Mouse (Mus musculus) midbrain, embryonic 12.5 days (tissue): ENCODE measurements around the gene Slc29a1. TPM values are rescaled to one million over a fixed set of nuclear protein-coding genes. Genes with fewer than 3 reads are reported as not detected.
"Not testable (repeated sequence)": the region's sequence is repeated elsewhere in the genome, so short reads cannot be mapped to it uniquely, and the experiment has no call there.

Experiments used
- ATAC-seq: fragments of 200-750 bp; cut with Nextera tagmentation; 2 replicates; pipeline ENCODE4 v1.8.0; 2017; ENCODE audit warnings: low read depth, moderate TSS enrichment, moderate library complexity; ENCODE audit not compliant: low FRiP score
- H3K27ac ChIP-seq: fragments of 300-500 bp; sonication (generic); replicated peaks from 2 replicates; pipeline ENCODE4 v1.5.1; 2016; ENCODE audit warnings: mild to moderate bottlenecking
- H3K27me3 ChIP-seq: fragments of 300-500 bp; sonication (generic); 2 replicates; pipeline ENCODE4 v1.6.1; 2016; ENCODE audit warnings: mild to moderate bottlenecking
- H3K36me3 ChIP-seq: fragments of 300-500 bp; sonication (generic); 2 replicates; pipeline ENCODE4 v1.6.1; 2016
- H3K4me1 ChIP-seq: fragments of 300-500 bp; sonication (generic); 2 replicates; pipeline ENCODE4 v1.6.1; 2016
- H3K4me2 ChIP-seq: fragments of 300-500 bp; sonication (generic); replicated peaks from 2 replicates; pipeline ENCODE4 v1.6.1; 2016; ENCODE audit warnings: mild to moderate bottlenecking, moderate library complexity
- H3K4me3 ChIP-seq: fragments of 300-500 bp; sonication (generic); 2 replicates; pipeline ENCODE4 v1.5.1; 2016; ENCODE audit warnings: mild to moderate bottlenecking
- H3K9ac ChIP-seq: fragments of 300-500 bp; sonication (generic); replicated peaks from 2 replicates; pipeline ENCODE4 v1.6.1; 2016; ENCODE audit warnings: mild to moderate bottlenecking, moderate library complexity
- H3K9me3 ChIP-seq: fragments of 300-500 bp; sonication (generic); 2 replicates; pipeline ENCODE4 v1.6.1; 2016; ENCODE audit warnings: mild to moderate bottlenecking
- WGBS: fragments of 180-500 bp; shearing (Covaris S2); methylation state at CpG from one replicate; pipeline ENCODE4 v1.1.7; 2016; 5-methylcytosine and 5-hydroxymethylcytosine counted together
- polyA plus RNA-seq: library from polyadenylated mRNA; unstranded; fragments of >200 nt; fragmentation: Nextera tagmentation; extraction: Ambion mirVana; gene quantifications from 2 replicates; pipeline ENCODE4 v1.2.1, GENCODE M21; 2016

Gene Slc29a1
- polyA plus RNA-seq, 1 experiment from 2014 or later, result 40.1 TPM

GRCm38 (mm10) chr17:45628160-45628559, 28.8 kb upstream of the Slc29a1 start:
- H3K4me2 ChIP-seq, result no peak overlapping the region
- WGBS, result 18% methylated on average over 3 of the region's 3 CpGs
- no peak overlapping the region for H3K4me3 ChIP-seq
- peaks cover 16% of the 10 kb centered on the region for H3K4me1 ChIP-seq
- H3K9me3 ChIP-seq, result no peaks in the 10 kb centered on the region
- 0 out of 2 replicates have a peak, but pooled peaks cover 12% of the 10 kb centered on the region for H3K27me3 ChIP-seq
- no peak overlapping the region for H3K9ac ChIP-seq
- ATAC-seq, result no peak
- H3K36me3 ChIP-seq, result no peaks in the 10 kb centered on the region
- no peak overlapping the region for H3K27ac ChIP-seq

- Histone ChIP-seq H3K27me3 (0 out of 2 replicates have a peak, but pooled peaks cover 7% of the 10 kb centered on the region), H3K4me2 (peak overlapping the region; percentile 38), H3K36me3 (no peaks in the 10 kb centered on the region), H3K4me3 (no peak overlapping the region), H3K9me3 (no peaks in the 10 kb centered on the region), H3K9ac (no peak overlapping the region), H3K4me1 (peaks cover 16% of the 10 kb centered on the region), H3K27ac (no peak overlapping the region)
- ATAC-seq, result no peak
- 23% methylated on average over 15 of the region's 15 CpGs for WGBS
Measured at GRCm38 (mm10) chr17:45626577-45627134, 27.2 kb upstream of the Slc29a1 start.

- not testable (repeated sequence) for H3K36me3 ChIP-seq, H3K9ac ChIP-seq, H3K4me3 ChIP-seq, H3K27me3 ChIP-seq, H3K4me2 ChIP-seq, H3K9me3 ChIP-seq, H3K27ac ChIP-seq, ATAC-seq
- H3K4me1 ChIP-seq, result peaks cover 13% of the 10 kb centered on the region
- WGBS, result 91% methylated on average over 8 of the region's 8 CpGs
Measured at GRCm38 (mm10) chr17:45623425-45623824, 24.0 kb upstream of the Slc29a1 start.

- H3K4me2 ChIP-seq, result peak overlapping the region; percentile 36
- H3K9ac ChIP-seq, result peak overlapping the region; percentile 39; the same call in 1 of the 2 replicates
- H3K27me3 ChIP-seq, result no peaks in the 10 kb centered on the region
- no peaks in the 10 kb centered on the region for H3K36me3 ChIP-seq
- 0 out of 2 replicates have a peak overlapping the region, but pooled peaks have one; percentile 10 for H3K4me3 ChIP-seq
- H3K4me1 ChIP-seq, result peaks cover 8% of the 10 kb centered on the region
- no peaks in the 10 kb centered on the region for H3K9me3 ChIP-seq
- 31% methylated on average over 20 of the region's 20 CpGs for WGBS
- no peak for ATAC-seq
- no peak overlapping the region for H3K27ac ChIP-seq
Measured at GRCm38 (mm10) chr17:45619386-45620256, 20.2 kb upstream of the Slc29a1 start.

GRCm38 (mm10) chr17:45618941-45619385, 19.6 kb upstream of the Slc29a1 start:
- 13% methylated on average over 8 of the region's 8 CpGs for WGBS
- peak overlapping the region; percentile 36 for H3K4me2 ChIP-seq
- no peak overlapping the region for H3K27ac ChIP-seq
- no peaks in the 10 kb centered on the region for H3K9me3 ChIP-seq
- ATAC-seq, result no peak
- 0 out of 2 replicates have a peak overlapping the region, but pooled peaks have one; percentile 10 for H3K4me3 ChIP-seq
- no peaks in the 10 kb centered on the region for H3K36me3 ChIP-seq
- H3K27me3 ChIP-seq, result no peaks in the 10 kb centered on the region
- H3K9ac ChIP-seq, result peak overlapping the region; percentile 39; the same call in 1 of the 2 replicates
- peaks cover 8% of the 10 kb centered on the region for H3K4me1 ChIP-seq

GRCm38 (mm10) chr17:45617655-45618054, 18.2 kb upstream of the Slc29a1 start:
- no peaks in the 10 kb centered on the region for H3K27me3 ChIP-seq
- H3K4me3 ChIP-seq, result no peak overlapping the region
- no peak overlapping the region for H3K27ac ChIP-seq
- H3K4me2 ChIP-seq, result no peak overlapping the region
- WGBS, result 86% methylated on average over 6 of the region's 6 CpGs
- no peaks in the 10 kb centered on the region for H3K9me3 ChIP-seq
- H3K4me1 ChIP-seq, result peaks cover 8% of the 10 kb centered on the region
- ATAC-seq, result no peak
- no peaks in the 10 kb centered on the region for H3K36me3 ChIP-seq
- no peak overlapping the region for H3K9ac ChIP-seq

GRCm38 (mm10) chr17:45616679-45617078, 17.3 kb upstream of the Slc29a1 start:
- WGBS, result 94% methylated on average over 3 of the region's 3 CpGs

GRCm38 (mm10) chr17:45616046-45616650, 16.7 kb upstream of the Slc29a1 start:
- WGBS, result 67% methylated on average over 4 of the region's 4 CpGs
- H3K4me2 ChIP-seq, result no peak overlapping the region
- H3K4me3 ChIP-seq, result no peak overlapping the region
- H3K27ac ChIP-seq, result no peak overlapping the region
- no peak for ATAC-seq
- H3K9ac ChIP-seq, result no peak overlapping the region
- H3K27me3 ChIP-seq, result no peaks in the 10 kb centered on the region
- no peaks in the 10 kb centered on the region for H3K9me3 ChIP-seq
- peaks cover 8% of the 10 kb centered on the region for H3K4me1 ChIP-seq
- H3K36me3 ChIP-seq, result no peaks in the 10 kb centered on the region

More at GRCm38 (mm10) chr17:45616679-45617078, 17.3 kb upstream of the Slc29a1 start:
- no peaks in the 10 kb centered on the region for H3K9me3 ChIP-seq
- no peak overlapping the region for H3K4me2 ChIP-seq
- H3K9ac ChIP-seq, result no peak overlapping the region
- ATAC-seq, result no peak
- no peaks in the 10 kb centered on the region for H3K36me3 ChIP-seq
- no peak overlapping the region for H3K4me3 ChIP-seq
- H3K27ac ChIP-seq, result no peak overlapping the region
- H3K4me1 ChIP-seq, result peaks cover 8% of the 10 kb centered on the region
- H3K27me3 ChIP-seq, result no peaks in the 10 kb centered on the region

- 93% methylated on average over 7 of the region's 7 CpGs for WGBS
- Histone ChIP-seq H3K4me2 (no peak overlapping the region), H3K4me1 (peaks cover 9% of the 10 kb centered on the region; the same call in 1 of the 2 replicates), H3K27ac (no peak overlapping the region), H3K9ac (no peak overlapping the region), H3K4me3 (no peak overlapping the region), H3K9me3 (no peaks in the 10 kb centered on the region), H3K27me3 (no peaks in the 10 kb centered on the region), H3K36me3 (no peaks in the 10 kb centered on the region)
- no peak for ATAC-seq
Measured at GRCm38 (mm10) chr17:45612921-45613320, 13.5 kb upstream of the Slc29a1 start.

- H3K36me3 ChIP-seq, result no peaks in the 10 kb centered on the region
- H3K9me3 ChIP-seq, result no peaks in the 10 kb centered on the region
- ATAC-seq, result no peak
- WGBS, result 86% methylated on average over 8 of the region's 8 CpGs
- no peaks in the 10 kb centered on the region for H3K27me3 ChIP-seq
- H3K4me1 ChIP-seq, result peaks cover 9% of the 10 kb centered on the region; the same call in 1 of the 2 replicates
- H3K4me2 ChIP-seq, result no peak overlapping the region
- no peak overlapping the region for H3K9ac ChIP-seq
- no peak overlapping the region for H3K27ac ChIP-seq
- no peak overlapping the region for H3K4me3 ChIP-seq
Measured at GRCm38 (mm10) chr17:45612008-45612407, 12.6 kb upstream of the Slc29a1 start.

GRCm38 (mm10) chr17:45610144-45610866, 10.9 kb upstream of the Slc29a1 start:
- H3K9ac ChIP-seq, result no peak overlapping the region
- H3K9me3 ChIP-seq, result no peaks in the 10 kb centered on the region
- no peak for ATAC-seq
- H3K27ac ChIP-seq, result no peak overlapping the region
- no peaks in the 10 kb centered on the region for H3K36me3 ChIP-seq
- H3K4me2 ChIP-seq, result no peak overlapping the region
- H3K27me3 ChIP-seq, result no peaks in the 10 kb centered on the region
- no peak overlapping the region for H3K4me3 ChIP-seq
- H3K4me1 ChIP-seq, result peaks cover 9% of the 10 kb centered on the region; the same call in 1 of the 2 replicates
- 22% methylated on average over 5 of the region's 5 CpGs for WGBS
